Mouse (Mus musculus): Measurements from ENCODE around the gene Zswim5.
"Not testable (repeated sequence)": the region's sequence is repeated elsewhere in the genome, so short reads cannot be mapped to it uniquely, and the experiment has no call there.

Gene Zswim5

DNA sequence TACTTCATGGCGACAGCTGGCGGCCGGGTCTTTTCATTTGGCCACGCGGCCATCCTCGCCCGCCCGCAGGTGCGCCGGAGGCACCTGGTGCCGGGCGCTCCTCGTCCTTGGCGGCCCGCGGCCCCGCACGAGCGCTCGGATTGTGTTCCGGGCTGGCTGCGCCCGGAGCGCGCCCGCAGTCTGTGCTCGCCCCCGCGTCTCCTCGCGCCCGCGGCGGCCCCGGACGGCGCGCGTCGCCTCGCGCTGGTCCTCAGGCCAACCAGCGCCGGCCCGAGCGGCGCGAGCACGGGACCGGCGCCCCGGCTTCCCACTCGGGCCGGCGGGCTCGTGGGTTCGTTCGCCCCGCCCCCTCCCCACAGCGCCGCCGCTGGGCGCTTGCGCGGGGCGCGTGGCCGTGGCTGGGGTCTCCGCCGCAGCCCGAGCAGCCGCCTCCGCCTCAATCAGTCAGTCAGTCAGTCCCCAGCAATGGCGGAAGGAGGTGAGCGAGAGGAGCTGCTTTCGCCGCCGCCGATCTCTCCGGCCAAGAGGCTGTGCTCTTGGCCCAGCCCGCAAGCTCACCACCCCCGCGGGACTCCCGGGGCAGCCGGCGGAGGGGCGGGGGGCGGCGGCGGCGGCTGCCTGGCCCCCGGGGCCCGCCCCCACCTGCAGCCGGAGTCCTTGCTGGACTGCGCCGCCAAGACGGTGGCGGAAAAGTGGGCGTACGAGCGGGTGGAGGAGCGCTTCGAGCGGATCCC lies at the start of gene Zswim5:
Zswim5 (plus strand) TSS at position 382 of the 734 bp plus-strand sequence.
- peak; percentile 90 to 93 for DNase-seq

DNA sequence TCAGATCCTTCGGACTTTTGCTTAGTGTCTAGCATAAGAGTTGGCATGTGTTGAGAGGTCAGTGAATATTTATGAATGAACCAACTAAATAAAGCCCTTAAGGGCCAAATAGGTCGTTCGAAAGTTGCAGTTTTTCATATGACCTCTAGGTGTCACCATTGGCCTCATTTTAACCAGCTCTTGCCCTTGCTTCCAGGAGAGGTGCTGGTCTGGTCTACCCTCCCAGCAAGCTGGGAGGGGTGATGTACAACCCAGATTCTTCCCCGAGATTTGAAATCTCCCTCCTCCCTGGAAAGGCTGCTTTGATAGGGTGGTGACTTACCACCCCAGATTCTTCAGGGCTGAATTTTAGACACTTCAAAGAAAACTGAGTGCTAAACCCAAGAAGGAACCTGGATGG lies 49.4 kb upstream of the Zswim5 start:
- DNase-seq, result peak; percentile 58 to 70

DNA sequence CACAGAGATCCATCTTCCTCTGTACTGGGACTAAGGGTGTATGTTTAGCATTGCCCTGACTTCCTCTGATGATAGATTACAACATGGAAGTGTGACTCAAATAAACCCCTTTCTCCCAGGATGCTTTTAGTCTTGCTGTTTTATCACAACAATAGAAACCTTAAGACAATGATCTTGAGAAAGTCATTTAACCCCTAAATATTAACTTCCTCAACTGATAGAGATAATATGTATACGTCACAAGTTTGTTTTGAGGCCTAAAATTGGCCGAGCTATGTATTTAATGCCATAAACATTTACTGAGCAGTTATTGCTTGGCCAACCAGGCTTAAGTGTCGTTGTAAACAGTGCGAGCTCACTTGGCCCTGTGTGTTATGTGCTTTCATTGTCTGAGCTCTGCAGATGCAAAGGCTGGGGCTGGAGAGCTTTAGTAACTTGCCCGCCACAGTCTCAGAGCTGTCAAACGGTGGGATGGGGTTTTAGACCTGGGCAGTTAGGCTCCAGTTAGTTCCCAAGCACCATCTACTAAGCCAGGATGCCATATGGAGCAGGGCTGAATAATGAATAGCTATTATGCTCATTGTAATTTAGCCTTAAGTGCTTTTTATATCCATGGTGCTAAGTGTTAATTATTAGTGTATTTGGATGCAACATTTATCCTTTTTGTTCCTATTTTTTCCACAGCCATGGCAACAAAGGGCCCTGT lies 47.7 kb upstream of the Zswim5 start:
- no peak for DNase-seq

- DNase-seq, result no peak
These were observed 47.2 kb upstream of the Zswim5 start for GRCm38 (mm10) chr4:116830070-116830368.

DNA sequence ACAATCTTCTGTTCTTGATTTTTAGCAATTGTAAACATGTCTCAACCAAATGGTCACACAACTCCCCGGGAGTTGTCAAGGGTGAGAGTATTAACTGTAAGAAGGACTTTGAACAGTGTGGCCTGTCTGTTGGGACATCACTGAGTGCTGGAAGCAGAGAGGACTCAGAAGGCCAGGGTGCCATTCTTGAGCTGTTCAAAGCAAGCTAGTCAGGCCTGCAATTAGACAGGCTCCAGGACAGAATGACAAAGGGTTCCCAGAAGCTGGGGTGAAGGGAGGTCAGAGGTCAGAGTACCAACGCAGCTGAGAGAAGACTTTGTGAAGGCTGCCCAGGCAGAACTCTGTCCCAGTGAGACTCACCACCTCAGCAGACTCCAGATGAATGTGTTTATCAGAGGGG lies 38.2 kb upstream of the Zswim5 start:
- DNase-seq, result no peak

- DNase-seq, result not testable (repeated sequence)
These were observed 37.1 kb upstream of the Zswim5 start for GRCm38 (mm10) chr4:116840096-116840495.

GRCm38 (mm10) chr4:116840841-116841240 lies 36.3 kb upstream of the Zswim5 start:
- no peak for DNase-seq

DNA sequence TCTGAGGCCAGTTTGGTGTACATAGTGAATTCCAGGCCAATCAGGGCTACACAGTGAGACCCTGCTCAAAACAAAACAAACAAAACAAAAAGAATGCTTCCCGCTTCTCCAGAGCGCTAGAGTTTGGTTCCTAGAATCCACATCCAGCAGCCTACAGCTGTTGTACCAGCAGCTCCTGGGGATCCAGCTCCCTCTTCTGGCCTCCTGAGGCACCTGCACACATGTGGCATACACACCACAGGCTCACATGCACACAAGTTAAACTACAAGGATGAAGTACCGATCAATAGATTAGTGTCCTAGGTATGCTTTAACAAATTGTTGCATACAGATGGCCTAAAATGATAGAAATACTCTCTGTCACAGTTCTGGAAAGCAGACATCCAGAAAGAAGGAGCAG lies 32.9 kb upstream of the Zswim5 start:
- DNase-seq, result no peak

- peak in 1 of 2 experiments; percentile 16 for DNase-seq
These were observed 27.3 kb upstream of the Zswim5 start for GRCm38 (mm10) chr4:116849901-116850300.

DNA sequence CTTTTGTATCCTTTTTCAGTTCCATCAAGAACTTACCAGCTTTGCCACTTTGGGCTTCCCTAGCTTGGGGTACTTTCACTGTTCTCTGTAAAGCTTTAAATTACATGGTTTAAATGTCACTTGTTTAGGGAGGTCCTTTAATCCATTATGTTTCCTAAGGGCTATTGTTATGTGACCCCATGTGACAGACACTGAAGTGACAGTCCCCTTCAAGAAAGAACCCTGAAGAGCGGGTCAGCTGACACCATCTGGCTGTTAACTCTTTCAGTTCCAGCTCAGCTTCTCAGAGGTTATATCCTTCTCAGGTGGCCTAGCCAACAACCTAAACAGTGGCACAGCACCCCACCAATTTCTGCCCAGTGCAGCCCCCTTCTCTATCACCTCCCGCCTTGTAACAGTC lies 22.9 kb upstream of the Zswim5 start:
- DNase-seq, result peak in 1 of 2 experiments; percentile 16

DNA sequence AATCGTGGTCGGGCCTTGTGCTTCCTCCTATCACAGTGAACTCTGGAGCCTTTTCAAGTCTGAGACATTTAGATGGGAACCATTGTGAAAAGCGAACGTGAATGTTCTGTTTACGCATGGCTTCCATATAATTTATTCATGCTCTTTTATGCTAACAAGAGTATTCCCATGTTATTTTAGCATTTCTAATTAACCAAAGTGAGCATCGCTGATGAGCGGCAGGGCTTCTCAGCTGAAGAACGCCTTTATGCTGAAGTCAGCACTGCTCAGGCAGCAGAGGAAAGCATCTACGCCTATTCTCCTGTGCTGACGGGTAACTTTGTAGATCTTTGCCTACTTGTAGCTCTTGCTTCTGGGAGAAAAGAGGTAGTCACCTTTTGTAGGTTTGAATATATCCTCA lies 20.0 kb upstream of the Zswim5 start:
- DNase-seq, result no peak

DNA sequence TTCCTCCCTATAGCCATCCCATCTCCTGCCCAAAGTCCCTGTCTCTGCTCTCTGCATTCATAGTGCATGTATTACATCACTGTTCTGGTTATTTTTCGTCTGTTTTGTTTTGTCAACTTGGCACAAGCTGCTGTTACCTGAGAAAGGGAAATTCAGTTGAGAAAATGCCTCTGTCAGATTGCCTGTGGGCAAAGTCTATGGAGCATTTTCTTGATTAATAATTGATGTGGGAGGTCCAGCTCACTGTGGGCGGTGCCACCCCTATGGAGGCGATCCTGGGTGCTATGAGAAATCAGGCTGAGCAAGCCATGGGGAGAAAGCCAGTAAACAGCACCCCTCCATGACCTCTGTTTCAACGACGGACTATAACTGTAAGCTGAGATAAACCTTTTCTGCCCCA lies 17.5 kb upstream of the Zswim5 start:
- no peak for DNase-seq

DNA sequence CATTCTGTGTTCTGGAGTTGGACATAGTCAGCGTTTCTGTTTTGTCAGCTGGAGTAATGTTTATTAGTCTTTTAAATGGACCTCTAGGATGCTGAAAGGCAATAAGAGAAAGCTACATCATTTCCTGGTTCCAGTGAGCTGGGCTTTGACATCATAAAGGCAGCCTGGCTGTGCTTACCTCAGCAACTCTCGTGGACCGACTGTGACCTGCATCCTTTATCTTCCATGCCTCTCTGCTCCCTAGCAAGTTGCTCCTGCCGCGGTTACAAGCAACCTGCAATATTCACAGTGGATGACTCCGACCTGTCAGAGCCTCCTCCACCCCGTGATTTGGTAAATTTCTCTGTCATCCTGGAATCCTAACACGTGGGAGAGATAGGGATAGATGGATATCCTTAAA lies 15.2 kb upstream of the Zswim5 start:
- no peak for DNase-seq

GRCm38 (mm10) chr4:116869898-116870297 lies 7.3 kb upstream of the Zswim5 start:
- DNase-seq, result no peak

DNA sequence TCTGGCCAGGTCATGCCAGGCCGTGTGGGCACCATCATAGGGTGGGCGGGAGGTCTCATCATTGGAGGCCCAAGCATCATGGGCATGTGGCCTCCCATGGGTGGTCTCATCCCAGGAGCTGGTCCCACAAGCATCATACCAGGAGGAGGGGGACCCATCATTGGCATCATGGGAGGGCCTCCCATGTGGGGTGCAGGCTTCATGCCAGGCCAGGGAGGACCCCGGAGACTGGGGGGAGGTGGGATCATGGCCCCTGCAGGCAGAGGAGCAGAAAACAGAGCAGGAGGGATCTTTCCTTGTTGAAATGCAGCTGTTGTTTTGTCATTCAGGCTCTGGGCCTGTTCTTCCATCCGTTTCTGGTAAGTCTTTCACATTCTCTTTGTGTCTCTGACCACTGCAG lies 2.6 kb upstream of the Zswim5 start:
- peak in 1 of 2 experiments; percentile 10 for DNase-seq

DNA sequence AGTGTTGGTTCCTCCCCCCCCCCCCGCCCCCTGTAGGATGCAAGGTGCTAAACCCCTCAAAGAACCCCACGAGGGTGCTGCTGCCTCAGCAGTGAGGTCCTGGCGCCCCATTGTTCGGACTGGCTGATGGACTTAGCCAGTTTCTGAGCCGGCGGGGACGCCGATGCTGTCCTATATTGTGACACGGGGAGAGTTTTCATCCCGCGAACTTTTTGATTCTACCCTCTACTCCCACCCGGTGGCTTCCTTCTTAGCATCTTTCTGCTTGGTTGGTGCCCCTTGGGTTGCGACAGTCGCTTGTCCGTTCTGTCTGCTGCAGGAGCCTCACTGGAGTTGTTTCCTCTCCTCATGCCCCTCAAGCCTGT lies 564 bp upstream of the Zswim5 start:
- DNase-seq, result peak in 1 of 2 experiments; percentile 71

DNA sequence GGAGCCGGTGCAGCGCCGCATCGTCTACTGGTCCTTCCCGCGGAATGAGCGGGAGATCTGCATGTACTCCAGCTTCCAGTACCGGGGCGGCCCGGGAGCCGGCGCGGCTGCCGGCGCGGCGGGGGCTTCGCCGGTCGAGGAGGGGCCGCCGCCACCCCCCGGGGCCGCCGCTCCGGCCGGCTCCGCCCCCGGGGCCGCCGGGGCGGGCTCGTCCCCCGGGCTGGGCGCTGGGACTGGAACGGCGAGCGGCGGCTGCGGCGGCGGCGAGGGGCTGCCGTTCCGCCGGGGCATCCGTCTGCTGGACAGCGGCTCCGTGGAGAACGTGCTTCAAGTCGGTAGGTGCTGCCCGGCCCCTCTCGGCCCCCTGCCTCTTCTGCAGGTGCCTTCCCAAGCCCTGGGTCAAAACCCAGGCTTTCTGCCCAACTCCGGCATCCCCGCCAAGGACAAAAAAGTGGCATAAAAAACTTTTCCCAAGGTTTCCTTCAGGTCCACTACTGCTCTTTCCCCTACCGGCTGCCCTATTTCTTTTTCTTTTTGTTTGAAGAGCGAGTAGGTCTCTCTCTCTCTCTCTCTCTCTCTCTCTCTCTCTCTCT lies 649 bp downstream of the Zswim5 start:
- DNase-seq, result peak; percentile 59 to 64

DNA sequence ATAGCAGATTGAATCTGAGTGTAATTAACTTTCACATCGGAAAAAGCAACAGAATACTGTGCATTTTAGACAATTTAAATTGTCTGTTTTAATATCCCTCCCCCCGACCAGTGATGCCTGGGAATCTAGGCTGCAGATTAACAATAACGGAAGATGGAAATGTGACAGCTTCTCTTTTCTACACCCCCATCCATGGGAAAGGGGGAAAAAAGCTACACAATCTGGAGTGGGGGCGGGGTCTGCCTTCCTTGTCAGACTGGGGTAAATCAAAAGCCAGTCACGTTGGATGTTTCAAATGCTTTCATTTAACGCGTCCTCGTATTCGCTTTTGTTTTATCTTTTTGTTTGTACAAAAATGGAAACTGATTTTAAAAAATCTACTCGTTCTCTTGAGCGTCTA lies 1.3 kb downstream of the Zswim5 start:
- peak; percentile 73 to 79 for DNase-seq

- no peak for DNase-seq
These were observed 5.5 kb downstream of the Zswim5 start for GRCm38 (mm10) chr4:116882679-116883078.

- peak in 1 of 2 experiments; percentile 32 for DNase-seq
These were observed 17.3 kb downstream of the Zswim5 start for GRCm38 (mm10) chr4:116894200-116895080.

GRCm38 (mm10) chr4:116910489-116911181 lies 33.5 kb downstream of the Zswim5 start:
- no peak for DNase-seq

- peak in 1 of 2 experiments; percentile 16 for DNase-seq
These were observed 34.0 kb downstream of the Zswim5 start for GRCm38 (mm10) chr4:116911202-116911601.

DNA sequence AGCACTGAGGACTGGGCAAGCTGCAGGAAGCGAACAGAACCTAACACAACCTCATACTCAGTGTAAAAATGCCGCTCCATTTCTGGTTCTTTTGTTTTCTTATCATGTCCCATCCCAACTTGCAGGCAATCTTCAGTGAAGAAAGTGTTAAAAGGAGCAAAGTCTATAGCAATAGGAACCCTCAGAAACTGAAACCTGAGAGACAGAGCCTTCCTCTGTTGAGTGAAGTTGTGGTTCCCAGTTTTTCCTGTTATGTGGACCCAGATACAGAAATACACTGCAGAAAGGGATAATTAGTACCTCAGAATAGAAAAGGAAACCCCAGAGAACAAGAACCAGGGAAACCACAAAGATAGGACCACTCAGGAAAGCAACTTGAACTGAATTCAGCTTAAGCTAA lies 36.1 kb downstream of the Zswim5 start:
- no peak for DNase-seq

All from cerebellum, postnatal 10 days (tissue).